Mouse (Mus musculus) kidney, embryonic 15.5 days (tissue): ENCODE data around the gene Fgfr2. TPM values are rescaled to one million over a fixed set of nuclear protein-coding genes. Genes with fewer than 3 reads are reported as not detected.

Experiments used
- ATAC-seq: fragments of 200-750 bp; cut with Nextera tagmentation; replicated peaks from 2 replicates; pipeline ENCODE4 v1.8.0; 2017; ENCODE audit warnings: moderate TSS enrichment; ENCODE audit not compliant: low FRiP score
- H3K27ac ChIP-seq: fragments of 300-500 bp; sonication (generic); 2 replicates; pipeline ENCODE4 v1.5.1; 2015; ENCODE audit warnings: mild to moderate bottlenecking, inconsistent platforms
- H3K27me3 ChIP-seq: fragments of 300-500 bp; sonication (generic); 2 replicates; pipeline ENCODE4 v1.6.1; 2015; ENCODE audit warnings: inconsistent platforms
- H3K36me3 ChIP-seq: fragments of 300-500 bp; sonication (generic); 2 replicates; pipeline ENCODE4 v1.6.1; 2015; ENCODE audit warnings: inconsistent platforms
- H3K4me1 ChIP-seq: fragments of 300-500 bp; sonication (generic); 2 replicates; pipeline ENCODE4 v1.6.1; 2015; ENCODE audit warnings: inconsistent platforms
- H3K4me2 ChIP-seq: fragments of 300-500 bp; sonication (generic); 2 replicates; pipeline ENCODE4 v1.6.1; 2015; ENCODE audit warnings: moderate library complexity, mild to moderate bottlenecking, inconsistent platforms
- H3K4me3 ChIP-seq: fragments of 300-500 bp; sonication (generic); replicated peaks from 2 replicates; pipeline ENCODE4 v1.5.1; 2015; ENCODE audit warnings: mild to moderate bottlenecking, inconsistent platforms
- H3K9ac ChIP-seq: fragments of 300-500 bp; sonication (generic); 2 replicates; pipeline ENCODE4 v1.6.1; 2015; ENCODE audit warnings: mild to moderate bottlenecking, inconsistent platforms
- H3K9me3 ChIP-seq: fragments of 300-500 bp; sonication (generic); replicated peaks from 2 replicates; pipeline ENCODE4 v1.6.1; 2016; ENCODE audit warnings: inconsistent platforms
- WGBS: fragments of 180-500 bp; shearing (Covaris S2); methylation state at CpG from one replicate; pipeline ENCODE4 v1.1.7; 2015; ENCODE audit warnings: mixed read lengths; 5-methylcytosine and 5-hydroxymethylcytosine counted together
- polyA plus RNA-seq: library from polyadenylated mRNA; unstranded; fragments of >200 nt; fragmentation: Nextera tagmentation; extraction: Ambion mirVana; gene quantifications from 2 replicates; pipeline ENCODE4 v1.2.1, GENCODE M21; 2015

Fgfr2 gene
- polyA plus RNA-seq, 1 experiment from 2014 or later, result 104 TPM

DNA sequence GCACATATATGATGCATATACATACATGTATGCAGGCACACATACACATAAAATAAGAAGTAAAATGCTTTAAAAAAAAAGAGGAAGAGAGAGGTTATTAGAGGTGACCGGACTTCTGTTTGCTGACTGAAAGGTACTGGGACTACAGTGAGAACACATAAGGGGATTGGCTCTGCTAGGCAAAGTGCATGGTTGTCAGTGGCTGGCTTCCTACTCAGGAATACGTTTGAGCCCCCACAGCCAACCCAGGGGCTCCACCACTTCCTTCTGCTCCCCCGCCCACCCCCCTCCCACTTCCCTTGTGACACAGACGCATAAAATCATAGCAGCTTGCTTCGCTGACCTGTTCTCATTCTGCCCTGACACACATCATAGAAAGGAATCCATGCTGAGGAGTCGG lies 2265.2 kb downstream of the Fgfr2 start:
- H3K4me1 ChIP-seq, result peaks cover 44% of the 10 kb centered on the region
- 68% methylated on average over 6 of the region's 6 CpGs for WGBS
- no peak overlapping the region for H3K27ac ChIP-seq
- ATAC-seq, result no peak
- H3K36me3 ChIP-seq, result no peaks in the 10 kb centered on the region
- no peak overlapping the region for H3K9ac ChIP-seq
- H3K9me3 ChIP-seq, result no peaks in the 10 kb centered on the region
- 0 out of 2 replicates have a peak, but pooled peaks cover 3% of the 10 kb centered on the region for H3K27me3 ChIP-seq
- no peak overlapping the region for H3K4me3 ChIP-seq
- no peak overlapping the region for H3K4me2 ChIP-seq

- Histone ChIP-seq H3K27ac (no peak overlapping the region), H3K4me1 (peaks cover 22% of the 10 kb centered on the region), H3K4me2 (no peak overlapping the region), H3K27me3 (no peaks in the 10 kb centered on the region), H3K36me3 (no peaks in the 10 kb centered on the region), H3K4me3 (no peak overlapping the region), H3K9ac (no peak overlapping the region), H3K9me3 (no peaks in the 10 kb centered on the region)
- WGBS, result 25% methylated on average over 3 of the region's 3 CpGs
- no peak for ATAC-seq
Observed at GRCm38 (mm10) chr7:130855681-130856080, 2267.5 kb downstream of the Fgfr2 start.

DNA sequence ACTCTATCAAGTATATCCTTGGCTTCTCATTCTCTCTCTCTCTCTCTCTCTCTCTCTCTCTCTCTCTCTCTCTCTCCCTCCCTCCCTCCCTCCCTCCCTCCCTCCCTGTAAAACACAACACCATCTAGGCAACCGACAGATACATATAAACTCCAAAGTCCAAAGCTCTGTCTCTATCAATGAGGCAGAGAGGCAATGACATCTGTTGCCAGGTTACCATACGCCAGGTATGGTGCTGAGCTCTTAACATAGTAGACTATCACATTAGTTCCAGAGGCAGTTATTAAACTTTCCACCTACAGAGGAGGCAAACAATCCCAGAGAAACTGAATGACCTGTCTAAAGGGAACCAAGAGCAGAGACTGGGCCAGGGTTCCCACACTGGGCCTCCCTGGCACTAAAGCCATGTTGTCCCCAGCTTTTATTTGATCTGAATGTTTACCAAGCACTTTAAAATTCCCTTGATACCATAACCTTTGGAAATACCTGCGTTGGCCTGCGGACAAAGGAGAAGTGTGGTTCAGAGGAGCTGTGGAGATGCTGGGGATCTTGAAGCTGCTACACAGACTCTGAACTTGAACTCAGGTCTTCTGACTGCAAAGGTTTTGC lies 2268.4 kb downstream of the Fgfr2 start:
- H3K4me2 ChIP-seq, result no peak overlapping the region
- WGBS, result 83% methylated on average over 4 of the region's 4 CpGs
- H3K27me3 ChIP-seq, result no peaks in the 10 kb centered on the region
- no peak for ATAC-seq
- H3K4me1 ChIP-seq, result peaks cover 15% of the 10 kb centered on the region
- H3K4me3 ChIP-seq, result no peak overlapping the region
- no peak overlapping the region for H3K9ac ChIP-seq
- H3K27ac ChIP-seq, result no peak overlapping the region
- H3K36me3 ChIP-seq, result no peaks in the 10 kb centered on the region
- H3K9me3 ChIP-seq, result no peaks in the 10 kb centered on the region

- Histone ChIP-seq H3K4me3 (no peak overlapping the region), H3K9me3 (no peaks in the 10 kb centered on the region), H3K9ac (no peak overlapping the region), H3K4me2 (no peak overlapping the region), H3K27ac (no peak overlapping the region), H3K4me1 (peaks cover 6% of the 10 kb centered on the region; the same call in 1 of the 2 replicates), H3K27me3 (no peaks in the 10 kb centered on the region), H3K36me3 (no peaks in the 10 kb centered on the region)
- no peak for ATAC-seq
- 88% methylated on average over 17 of the region's 17 CpGs for WGBS
Observed at GRCm38 (mm10) chr7:130847164-130847718, 2275.9 kb downstream of the Fgfr2 start.

DNA sequence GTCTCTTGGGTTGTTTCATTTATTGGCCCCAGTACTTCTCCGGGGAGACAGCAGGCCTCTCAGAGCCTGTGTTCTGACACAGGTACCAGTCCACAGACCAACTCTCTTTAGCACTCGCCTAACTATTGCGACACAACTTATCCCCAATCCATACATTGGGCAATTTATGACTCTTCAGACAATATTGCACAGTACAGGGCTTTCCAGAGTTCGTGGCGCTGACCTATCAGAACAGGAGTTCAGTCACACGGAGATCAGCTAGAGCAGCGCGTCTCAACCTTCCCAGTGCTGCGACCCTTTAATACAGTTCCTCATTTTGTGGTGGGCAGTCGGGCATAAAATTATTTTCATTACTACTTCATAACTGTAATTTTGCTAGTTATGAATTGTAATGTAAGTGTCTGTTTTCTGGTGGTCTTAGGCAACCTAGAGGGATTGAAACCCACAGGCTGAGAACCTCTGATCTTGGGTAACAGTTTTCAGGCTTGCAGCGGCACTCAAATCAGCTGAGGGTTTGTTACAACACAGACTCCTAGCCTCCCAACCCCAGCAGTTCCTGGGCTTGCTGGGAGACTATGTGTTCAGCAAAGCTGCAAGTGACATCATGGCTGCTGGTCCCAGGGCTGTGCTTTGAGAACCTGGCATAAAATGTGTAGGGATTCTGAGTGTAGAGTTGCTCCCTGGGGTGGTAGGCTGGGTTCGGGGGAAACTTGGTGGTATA lies 2283.6 kb downstream of the Fgfr2 start:
- no peak overlapping the region for H3K4me2 ChIP-seq
- H3K4me1 ChIP-seq, result peaks cover 47% of the 10 kb centered on the region
- H3K27ac ChIP-seq, result peak overlapping the region; percentile 89; the same call in 1 of the 2 replicates
- ATAC-seq, result no peak
- no peaks in the 10 kb centered on the region for H3K27me3 ChIP-seq
- no peak overlapping the region for H3K9ac ChIP-seq
- 85% methylated on average over 12 of the region's 12 CpGs for WGBS
- no peaks in the 10 kb centered on the region for H3K36me3 ChIP-seq
- no peaks in the 10 kb centered on the region for H3K9me3 ChIP-seq
- no peak overlapping the region for H3K4me3 ChIP-seq

DNA sequence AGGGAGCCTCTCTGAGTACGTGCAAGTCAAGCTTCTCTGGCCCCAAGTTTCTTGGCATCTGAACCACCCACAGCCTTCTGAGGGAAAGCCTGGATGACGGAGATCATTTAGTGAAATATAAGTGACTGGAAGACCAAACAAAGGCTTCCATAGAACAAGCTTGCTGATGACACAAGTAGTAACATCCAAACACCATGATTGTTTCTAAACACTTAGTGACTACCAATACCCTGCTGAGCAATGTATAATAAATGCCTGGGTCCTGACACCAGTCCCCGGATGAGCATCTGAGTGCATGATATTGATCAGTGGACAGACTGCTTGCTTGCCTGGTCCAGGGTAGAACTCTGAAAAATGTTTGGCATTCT lies 2284.5 kb downstream of the Fgfr2 start:
- Histone ChIP-seq H3K27me3 (no peaks in the 10 kb centered on the region), H3K4me3 (no peak overlapping the region), H3K27ac (peak overlapping the region; percentile 89), H3K9ac (no peak overlapping the region), H3K36me3 (no peaks in the 10 kb centered on the region), H3K4me1 (peaks cover 53% of the 10 kb centered on the region), H3K9me3 (no peaks in the 10 kb centered on the region), H3K4me2 (no peak overlapping the region)
- 58% methylated on average over 3 of the region's 3 CpGs for WGBS
- ATAC-seq, result no peak

DNA sequence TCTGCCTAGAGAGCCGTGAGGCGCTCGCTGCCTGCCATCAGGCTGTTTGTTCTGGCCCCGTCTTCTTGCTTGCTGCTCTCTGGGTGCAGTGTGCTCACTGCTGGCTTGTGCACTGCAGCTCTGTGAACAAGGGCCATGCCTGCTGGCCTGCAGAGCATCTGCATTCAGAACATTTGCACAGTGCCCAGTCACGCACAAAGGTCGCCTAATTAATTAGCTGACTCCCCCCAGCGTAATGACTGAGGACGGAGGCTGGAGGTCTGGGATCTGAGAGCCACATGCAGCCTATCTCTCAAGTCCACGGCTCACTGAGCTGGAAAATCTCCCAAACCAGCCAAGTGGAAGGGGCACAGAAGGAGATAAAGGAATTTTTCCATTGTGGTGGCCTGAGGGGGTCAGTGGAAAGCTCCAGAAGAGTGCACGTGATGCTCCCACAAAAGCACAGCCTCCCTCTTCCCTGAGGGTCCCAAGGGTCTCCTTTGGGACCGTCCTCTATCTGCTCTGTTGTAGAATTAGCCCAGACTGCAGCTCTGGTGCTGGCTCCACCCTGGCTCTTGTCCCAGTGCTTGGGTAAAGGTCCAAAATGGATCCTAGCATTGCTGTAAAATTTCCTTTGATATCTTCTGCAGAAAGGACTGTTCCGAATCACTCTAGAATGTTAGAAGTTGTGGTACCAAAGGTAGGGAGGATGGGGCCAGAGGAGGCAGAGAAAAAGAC lies 2285.1 kb downstream of the Fgfr2 start:
- Histone ChIP-seq H3K36me3 (no peaks in the 10 kb centered on the region), H3K27me3 (no peaks in the 10 kb centered on the region), H3K27ac (peak overlapping the region; percentile 89), H3K4me1 (peaks cover 53% of the 10 kb centered on the region), H3K4me3 (no peak overlapping the region), H3K9ac (no peak overlapping the region), H3K4me2 (peak overlapping the region; percentile 34; the same call in 1 of the 2 replicates), H3K9me3 (no peaks in the 10 kb centered on the region)
- ATAC-seq, result peak; percentile 83
- WGBS, result 20% methylated on average over 12 of the region's 12 CpGs

GRCm38 (mm10) chr7:130836066-130836465 lies 2287.1 kb downstream of the Fgfr2 start:
- peaks cover 53% of the 10 kb centered on the region for H3K4me1 ChIP-seq
- H3K4me3 ChIP-seq, result no peak overlapping the region
- 61% methylated on average over 9 of the region's 9 CpGs for WGBS
- no peak for ATAC-seq
- H3K27ac ChIP-seq, result peak overlapping the region; percentile 89; the same call in 1 of the 2 replicates
- 0 out of 2 replicates have a peak, but pooled peaks cover 4% of the 10 kb centered on the region for H3K27me3 ChIP-seq
- no peak overlapping the region for H3K4me2 ChIP-seq
- no peaks in the 10 kb centered on the region for H3K36me3 ChIP-seq
- H3K9ac ChIP-seq, result no peak overlapping the region
- H3K9me3 ChIP-seq, result no peaks in the 10 kb centered on the region

DNA sequence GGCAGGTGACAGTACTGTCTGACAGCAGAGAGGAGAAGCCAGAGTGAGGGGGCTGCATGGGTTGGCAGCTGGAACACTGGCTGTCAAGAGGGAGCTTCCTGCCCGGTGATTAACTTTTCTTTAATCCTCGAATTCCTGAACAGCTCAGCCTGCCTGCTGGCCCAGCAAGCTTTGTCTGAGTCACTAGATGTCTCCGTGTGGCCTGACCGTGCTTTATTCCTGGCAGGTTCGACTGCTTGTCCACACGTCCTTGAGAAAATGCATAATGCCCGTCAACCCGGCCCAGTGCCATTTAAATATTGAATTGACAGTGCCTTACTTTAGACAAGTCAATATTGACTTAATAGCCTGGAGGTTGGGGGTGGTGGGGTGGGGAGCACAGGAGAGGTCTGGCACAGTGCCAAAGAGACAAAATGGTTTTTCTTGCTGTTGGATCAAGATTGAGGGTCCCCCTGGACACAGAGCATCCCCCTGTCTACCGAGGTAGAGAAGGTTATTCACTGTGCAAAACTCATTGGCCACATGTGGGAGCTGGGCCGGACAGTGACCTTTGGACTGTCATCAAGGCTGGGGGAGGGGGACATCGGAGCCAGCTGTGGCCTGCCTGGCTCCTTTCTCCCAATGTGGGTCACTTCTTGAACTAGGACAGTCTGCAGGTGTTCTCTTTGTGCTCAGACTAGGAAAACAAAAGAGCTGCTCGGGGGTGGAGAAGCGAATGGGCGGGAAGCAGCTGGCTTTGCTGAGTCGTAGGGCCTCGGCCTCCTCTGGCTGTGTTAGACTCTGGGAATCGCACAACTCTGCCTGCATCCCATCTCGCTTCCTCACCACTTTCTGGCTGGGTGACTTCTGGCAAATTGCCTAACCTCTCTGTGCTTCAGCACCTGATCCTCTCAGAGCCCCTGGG lies 2287.9 kb downstream of the Fgfr2 start:
- Histone ChIP-seq H3K27me3 (0 out of 2 replicates have a peak, but pooled peaks cover 4% of the 10 kb centered on the region), H3K9ac (no peak overlapping the region), H3K4me1 (peaks cover 53% of the 10 kb centered on the region), H3K4me2 (peak overlapping the region; percentile 34), H3K4me3 (no peak overlapping the region), H3K36me3 (no peaks in the 10 kb centered on the region), H3K9me3 (no peaks in the 10 kb centered on the region), H3K27ac (peak overlapping the region; percentile 83)
- ATAC-seq, result 0 out of 2 replicates have a peak, but pooled peaks have one; percentile 14
- 4% methylated on average over 18 of the region's 18 CpGs for WGBS

DNA sequence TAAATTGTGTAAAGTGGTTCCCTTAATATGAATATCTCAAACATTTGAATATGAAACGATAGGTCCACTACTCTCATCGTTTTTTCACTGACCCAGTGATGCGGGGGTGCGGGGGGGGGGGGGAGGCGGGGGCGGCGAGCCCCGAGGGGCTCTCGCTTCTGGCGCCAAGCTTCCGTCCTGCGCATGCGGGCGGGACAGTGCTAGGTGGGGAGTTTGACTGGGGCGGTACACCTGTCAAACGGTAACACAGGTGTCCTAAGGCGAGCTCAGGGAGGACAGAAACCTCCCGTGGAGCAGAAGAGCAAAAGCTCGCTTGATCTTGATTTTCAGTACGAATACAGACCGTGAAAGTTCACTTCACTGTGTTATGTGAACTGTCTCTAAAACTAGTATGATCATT lies 2288.9 kb downstream of the Fgfr2 start:
- WGBS, result 25% methylated on average over 19 of the region's 21 CpGs
- Histone ChIP-seq H3K27ac (0 out of 2 replicates have a peak overlapping the region, but pooled peaks have one; percentile 83), H3K9ac (no peak overlapping the region), H3K4me3 (no peak overlapping the region), H3K4me1 (peaks cover 49% of the 10 kb centered on the region), H3K27me3 (0 out of 2 replicates have a peak, but pooled peaks cover 4% of the 10 kb centered on the region), H3K4me2 (peak overlapping the region; percentile 34; the same call in 1 of the 2 replicates), H3K9me3 (no peaks in the 10 kb centered on the region), H3K36me3 (no peaks in the 10 kb centered on the region)
- ATAC-seq, result peak; percentile 90

DNA sequence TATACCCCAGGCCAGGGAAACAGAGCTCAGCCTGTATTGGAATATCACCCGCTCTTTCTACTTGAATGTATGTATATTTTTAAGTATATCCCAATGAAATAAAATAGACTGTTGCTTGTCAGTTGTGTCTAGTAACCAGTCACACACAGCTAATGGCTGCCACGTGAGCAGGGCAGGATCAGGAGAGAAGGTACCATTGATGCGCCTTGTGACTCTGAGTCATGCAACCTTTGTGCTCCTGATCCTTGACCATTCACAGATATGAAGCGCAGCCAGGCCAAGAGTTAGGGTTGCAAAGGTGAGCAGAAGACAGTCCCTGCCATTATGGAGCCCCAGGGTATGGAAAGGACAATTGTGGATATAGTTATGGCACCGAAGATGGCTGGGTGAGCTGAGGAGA lies 2291.6 kb downstream of the Fgfr2 start:
- H3K4me3 ChIP-seq, result no peak overlapping the region
- H3K27me3 ChIP-seq, result 0 out of 2 replicates have a peak, but pooled peaks cover 4% of the 10 kb centered on the region
- H3K27ac ChIP-seq, result no peak overlapping the region
- ATAC-seq, result no peak
- no peaks in the 10 kb centered on the region for H3K36me3 ChIP-seq
- H3K9ac ChIP-seq, result no peak overlapping the region
- peaks cover 30% of the 10 kb centered on the region for H3K4me1 ChIP-seq
- no peak overlapping the region for H3K4me2 ChIP-seq
- no peaks in the 10 kb centered on the region for H3K9me3 ChIP-seq
- 92% methylated on average over 5 of the region's 5 CpGs for WGBS
